Mouse (Mus musculus) liver, postnatal 0 days (tissue): ENCODE measurements around the gene Dock3.

Source experiments
- CTCF ChIP-seq: sonication (generic); IDR thresholded peaks from 2 replicates; pipeline ENCODE4 v1.5.1; 2016; ENCODE audit warnings: antibody characterized with exemption, low read depth
- EP300 ChIP-seq: IDR thresholded peaks from 2 replicates; pipeline ENCODE4 v1.6.1; 2016; ENCODE audit warnings: antibody characterized with exemption, low read depth, mild to moderate bottlenecking

GRCm38 (mm10) chr9:107263912-107264311 lies 32.2 kb upstream of the Dock3 start:
- TF ChIP-seq CTCF (no peak), EP300 (no peak)
